Mouse (Mus musculus) embryo, embryonic 9.5 days (tissue): ENCODE results near the gene Prph2.

Experiments used
- DNase-seq: peaks from one replicate; pipeline ENCODE4 v3.0.0-alpha.2; 2017; ENCODE audit errors: extremely low spot score

The Prph2 gene

DNA sequence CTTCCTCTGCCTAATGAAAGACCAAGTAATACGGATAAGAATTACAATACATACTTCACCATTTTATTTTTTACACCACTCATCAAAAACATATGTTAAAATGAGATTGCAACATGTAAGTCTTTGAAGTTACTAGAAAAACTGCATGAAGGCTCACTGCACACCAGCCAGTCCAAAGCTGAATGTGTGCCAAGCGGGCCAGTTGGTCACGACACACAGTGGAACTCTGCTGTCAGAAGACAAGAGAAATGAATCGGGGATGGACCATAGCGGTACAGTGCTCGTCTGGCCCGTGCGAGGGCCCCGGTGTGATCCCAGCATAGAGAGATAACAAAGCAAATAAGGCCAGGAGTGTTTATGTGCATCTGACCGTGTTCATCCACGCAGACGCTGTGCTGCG is 52.9 kb downstream of the Prph2 start:
- DNase-seq = no peak

DNA sequence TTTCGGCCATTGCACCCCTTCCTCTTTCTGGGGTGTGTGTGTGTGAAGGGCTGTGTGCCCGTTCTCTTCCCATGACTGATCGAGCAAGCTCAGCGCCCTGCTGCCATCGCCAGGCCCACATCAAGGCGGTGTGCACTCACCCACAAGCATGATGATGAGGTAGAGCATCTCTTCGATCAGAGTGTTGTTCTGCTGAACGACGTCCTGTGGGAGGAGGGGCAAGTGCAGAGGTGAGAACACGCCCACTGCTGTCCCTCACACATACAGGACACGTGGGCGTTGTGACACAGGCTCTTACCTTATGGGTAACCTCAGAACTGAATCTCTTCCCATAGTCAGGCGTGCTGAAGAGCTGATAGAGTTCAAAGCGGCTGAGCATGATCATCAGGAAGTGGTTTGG is 56.6 kb downstream of the Prph2 start:
- no peak for DNase-seq

DNA sequence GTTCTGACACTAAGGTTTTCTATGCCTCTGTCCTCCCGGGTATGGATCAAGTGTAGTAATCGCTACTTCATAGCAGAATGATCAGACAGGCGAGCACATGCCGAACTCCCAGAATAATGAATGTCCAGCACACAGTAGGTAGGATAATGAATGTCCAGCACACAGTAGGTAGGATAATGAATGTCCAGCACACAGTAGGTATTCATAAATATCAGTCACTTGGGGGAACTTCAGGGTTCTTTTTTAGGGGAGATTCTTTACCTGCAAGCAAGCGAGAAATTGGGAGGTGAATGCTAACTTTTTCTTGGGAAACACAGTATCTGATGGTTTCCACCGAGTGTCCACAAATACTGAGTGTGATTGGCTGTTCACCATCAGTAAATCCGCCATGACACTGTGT is 62.3 kb downstream of the Prph2 start:
- DNase-seq = no peak
